Mouse (Mus musculus) urinary bladder, adult 2 months (tissue): ENCODE data around the gene Fam196b. TPM values are rescaled to one million over a fixed set of nuclear protein-coding genes. Genes with fewer than 3 reads are reported as not detected.

Experiments
- DNase-seq: peaks from one replicate; pipeline ENCODE4 v3.0.0; 2022; ENCODE audit warnings: low spot score
- polyA plus RNA-seq: library from polyadenylated mRNA; depleted of rRNA; stranded (reverse); fragments of >200 nt; gene quantifications from 2 replicates; pipeline ENCODE4 v1.2.3, GENCODE M21; 2012

Gene Fam196b
- polyA plus RNA-seq, 1 experiment: 0.59 TPM

- no peak for DNase-seq
Observed at GRCm38 (mm10) chr11:34332344-34333031, 17.9 kb downstream of the Fam196b start.

GRCm38 (mm10) chr11:34337907-34338306, 23.3 kb downstream of the Fam196b start:
- no peak for DNase-seq

- DNase-seq: no peak
Observed at GRCm38 (mm10) chr11:34339693-34340092, 25.1 kb downstream of the Fam196b start.

GRCm38 (mm10) chr11:34343742-34344307, 29.2 kb downstream of the Fam196b start:
- no peak for DNase-seq

GRCm38 (mm10) chr11:34344310-34344709, 29.7 kb downstream of the Fam196b start:
- no peak for DNase-seq

- no peak for DNase-seq
Observed at GRCm38 (mm10) chr11:34348287-34348918, 33.8 kb downstream of the Fam196b start.

GRCm38 (mm10) chr11:34349453-34350056, 34.9 kb downstream of the Fam196b start:
- DNase-seq: no peak

GRCm38 (mm10) chr11:34355406-34355805, 40.8 kb downstream of the Fam196b start:
- no peak for DNase-seq

GRCm38 (mm10) chr11:34356109-34356508, 41.5 kb downstream of the Fam196b start:
- no peak for DNase-seq

GRCm38 (mm10) chr11:34372224-34372623, 57.6 kb downstream of the Fam196b start:
- DNase-seq: no peak

GRCm38 (mm10) chr11:34375557-34375956, 60.9 kb downstream of the Fam196b start:
- no peak for DNase-seq

- no peak for DNase-seq
Observed at GRCm38 (mm10) chr11:34377649-34378048, 63.0 kb downstream of the Fam196b start.

GRCm38 (mm10) chr11:34383501-34383900, 68.9 kb downstream of the Fam196b start:
- no peak for DNase-seq

GRCm38 (mm10) chr11:34384178-34384577, 69.6 kb downstream of the Fam196b start:
- DNase-seq: no peak

GRCm38 (mm10) chr11:34385001-34385688, 70.5 kb downstream of the Fam196b start:
- DNase-seq: no peak

- no peak for DNase-seq
Observed at GRCm38 (mm10) chr11:34389261-34390116, 74.9 kb downstream of the Fam196b start.

GRCm38 (mm10) chr11:34392105-34392504, 77.5 kb downstream of the Fam196b start:
- no peak for DNase-seq

- no peak for DNase-seq
Observed at GRCm38 (mm10) chr11:34395802-34396201, 81.2 kb downstream of the Fam196b start.

- DNase-seq: no peak
Observed at GRCm38 (mm10) chr11:34397661-34398060, 83.0 kb downstream of the Fam196b start.

GRCm38 (mm10) chr11:34398555-34398954, 83.9 kb downstream of the Fam196b start:
- no peak for DNase-seq

- DNase-seq: no peak
Observed at GRCm38 (mm10) chr11:34401343-34401742, 86.7 kb downstream of the Fam196b start.
